Mouse (Mus musculus) cerebellum, adult 2 months (tissue): ENCODE measurements around the gene Rpl34.

Experiments used
- CTCF ChIP-seq: fragments of 200-500 bp; IDR thresholded peaks from 2 replicates; pipeline ENCODE4 v1.5.1; 2011; ENCODE audit warnings: low read depth, mild to moderate bottlenecking, control low read depth, low read length, moderate library complexity, borderline replicate concordance; ENCODE audit not compliant: insufficient read depth
- POLR2A ChIP-seq: fragments of 200-500 bp; IDR thresholded peaks from 2 replicates; pipeline ENCODE4 v1.6.1; 2011; ENCODE audit warnings: low read length, control low read depth, borderline replicate concordance; ENCODE audit not compliant: insufficient read depth

GRCm38 (mm10) chr3:130694041-130694593, 36.1 kb downstream of the Rpl34 start:
- TF ChIP-seq CTCF: no peak
- TF ChIP-seq POLR2A: no peak
